Mouse (Mus musculus) cortical plate, adult 2 months (tissue): ENCODE results near the gene Cbx7.

ENCODE experiments used
- CTCF ChIP-seq: fragments of 200-500 bp; IDR thresholded peaks from 2 replicates; pipeline ENCODE4 v1.5.1; 2011; ENCODE audit warnings: mild to moderate bottlenecking, control low read depth, low read length; ENCODE audit not compliant: insufficient read depth; ENCODE audit errors: extremely low read depth
- POLR2A ChIP-seq: fragments of 200-500 bp; IDR thresholded peaks from 2 replicates; pipeline ENCODE4 v1.6.1; 2011; ENCODE audit warnings: mild to moderate bottlenecking, low read length, control low read depth; ENCODE audit not compliant: insufficient read depth; ENCODE audit errors: extremely low read depth

DNA sequence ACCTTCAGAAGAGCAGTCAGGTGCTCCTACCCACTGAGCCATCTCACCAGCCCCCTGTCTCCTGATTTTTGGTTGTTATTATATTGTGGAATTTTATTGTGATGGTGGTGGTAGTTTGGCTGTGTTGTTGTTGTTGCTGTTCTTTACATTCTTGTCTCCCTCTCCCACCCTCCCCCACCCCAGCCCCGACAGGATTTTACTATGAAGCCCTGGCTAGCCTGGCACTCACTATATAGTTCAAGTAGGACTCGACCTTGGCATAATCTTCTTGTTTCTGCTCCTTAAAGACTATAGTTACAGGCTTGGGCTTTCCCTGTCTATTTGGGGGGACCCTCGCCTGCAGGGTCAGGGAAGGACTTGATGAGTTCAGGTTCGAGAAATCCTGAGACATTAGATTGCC, 76.6 kb downstream of the Cbx7 start:
- TF ChIP-seq CTCF = no peak
- no peak for TF ChIP-seq POLR2A
